Mouse (Mus musculus) cerebellum, adult (tissue): ENCODE results near the gene Adamts12.

ENCODE experiments used
- ATAC-seq: cut with Nextera tagmentation; 2 replicates; pipeline ENCODE4 v1.9.2; 2017; ENCODE audit warnings: mild to moderate bottlenecking, moderate library complexity, mixed read lengths; ENCODE audit not compliant: insufficient number of reproducible peaks, low FRiP score, low TSS enrichment

The Adamts12 gene

DNA sequence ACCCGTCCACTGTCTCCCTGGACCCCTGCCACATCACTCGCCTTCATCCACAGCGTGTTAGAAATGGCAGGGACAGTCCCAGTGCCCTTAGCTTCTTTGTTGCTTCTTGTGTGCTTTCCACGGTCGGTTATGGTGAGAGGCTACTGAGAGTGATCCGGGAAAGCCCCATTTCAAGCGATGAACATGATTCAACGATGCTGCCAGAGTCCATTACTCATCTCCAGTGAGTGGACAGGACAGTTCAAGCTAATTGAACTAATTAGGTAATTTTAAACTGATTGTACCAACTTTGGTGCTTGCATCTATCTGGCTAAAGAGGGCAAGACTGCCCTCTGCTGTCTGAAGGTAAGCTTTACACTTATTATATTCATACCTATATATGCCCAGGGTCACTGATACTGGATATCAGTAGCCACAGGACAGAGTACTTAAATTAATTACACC is 315.5 kb downstream of the Adamts12 start:
- ATAC-seq: peak; percentile 49; the same call in 1 of the 2 replicates

DNA sequence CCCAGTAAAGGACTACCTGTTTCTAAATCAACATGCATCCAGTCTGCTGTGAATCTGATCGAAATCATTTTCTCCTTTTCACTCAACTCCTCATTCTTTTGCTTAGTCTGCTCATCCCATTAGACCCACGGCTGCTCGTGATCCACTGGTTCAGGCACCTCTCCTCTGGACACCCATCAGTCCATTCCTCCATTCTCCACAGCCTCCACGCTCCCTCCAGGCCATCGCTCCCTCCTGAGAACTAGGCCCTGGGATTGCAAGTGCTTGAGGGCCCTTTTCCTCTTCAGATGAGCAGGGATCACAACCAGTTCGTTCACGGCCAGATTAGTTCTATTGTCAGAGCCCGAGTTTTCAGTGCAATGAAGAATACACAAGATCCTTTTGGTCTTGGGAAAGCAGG is 316.0 kb downstream of the Adamts12 start:
- ATAC-seq: no peak

DNA sequence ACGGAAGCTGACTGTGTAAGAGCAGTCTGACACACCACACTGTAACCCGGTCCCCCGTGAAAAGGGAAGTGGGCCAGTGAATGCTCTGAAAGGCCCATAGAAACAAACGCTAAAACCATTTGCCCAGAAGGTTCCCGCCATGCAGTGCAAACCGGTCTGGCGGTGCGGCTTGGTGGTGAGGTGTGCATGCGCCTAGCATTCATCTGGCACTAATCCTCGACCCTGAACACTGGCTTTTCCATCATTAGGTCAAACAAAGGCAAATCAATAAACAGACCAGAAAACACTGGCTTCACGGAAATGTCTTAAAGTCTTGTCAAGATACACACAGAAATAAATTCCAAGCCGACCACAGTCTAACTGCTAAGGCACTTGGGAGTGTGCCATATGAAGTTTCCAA is 318.0 kb downstream of the Adamts12 start:
- no peak for ATAC-seq

DNA sequence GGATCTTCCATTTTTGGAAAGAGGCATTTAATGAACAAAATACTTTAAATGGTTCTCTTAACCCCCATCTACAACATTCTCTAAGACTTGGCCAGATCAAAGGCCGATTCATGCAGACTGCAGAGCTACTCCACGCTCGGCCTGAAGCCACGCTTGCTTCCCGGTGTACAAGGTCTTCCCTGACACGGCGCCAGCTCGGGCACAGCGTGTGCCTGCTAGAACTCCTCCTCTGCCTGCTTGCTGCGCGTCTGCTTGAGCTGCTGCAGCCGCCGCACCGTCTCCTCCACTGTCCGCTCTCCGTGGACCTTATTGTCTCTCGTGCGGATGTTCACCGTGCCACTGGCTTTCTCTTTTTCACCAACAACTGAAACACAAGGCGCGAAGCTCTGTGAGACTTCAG is 319.2 kb downstream of the Adamts12 start:
- no peak for ATAC-seq

DNA sequence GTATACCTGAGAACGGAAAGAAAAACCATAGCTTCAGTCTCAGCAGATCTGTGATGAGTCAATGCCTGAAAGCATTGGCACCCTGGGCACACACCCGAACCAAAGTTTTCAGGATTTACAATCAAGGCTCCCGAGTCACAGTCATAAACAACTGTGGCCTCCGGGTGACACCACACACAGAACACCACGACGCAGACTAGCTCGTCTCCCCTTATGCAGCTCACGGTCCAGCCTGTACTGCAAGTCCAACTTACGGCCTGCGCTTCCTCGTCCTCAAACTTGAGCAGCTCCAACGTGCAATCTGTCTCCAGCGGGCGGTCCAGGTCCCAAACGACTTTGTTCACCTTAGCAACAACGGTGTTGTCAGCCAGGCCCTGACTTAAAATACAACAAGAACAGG is 328.3 kb downstream of the Adamts12 start:
- no peak for ATAC-seq

DNA sequence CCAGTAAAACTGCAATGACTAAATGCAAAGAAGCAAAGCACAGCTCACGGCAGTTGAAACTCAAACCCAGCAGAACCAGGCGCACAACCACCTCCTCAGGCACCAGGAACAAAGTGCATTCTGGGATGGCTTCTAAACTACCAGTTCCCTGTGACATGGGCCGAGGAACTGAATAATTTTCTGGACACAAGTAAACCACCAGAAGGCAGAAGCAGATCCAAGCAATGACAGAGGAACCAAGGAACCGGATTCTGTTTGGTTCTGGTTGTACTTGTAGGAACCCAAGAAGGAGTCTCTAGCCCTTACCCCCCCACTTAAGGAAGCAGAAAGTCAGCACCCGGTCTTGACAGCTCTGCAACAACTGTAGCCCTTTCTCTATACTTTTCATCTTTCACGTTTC is 331.8 kb downstream of the Adamts12 start:
- no peak for ATAC-seq
